In the genomic region with DNA sequence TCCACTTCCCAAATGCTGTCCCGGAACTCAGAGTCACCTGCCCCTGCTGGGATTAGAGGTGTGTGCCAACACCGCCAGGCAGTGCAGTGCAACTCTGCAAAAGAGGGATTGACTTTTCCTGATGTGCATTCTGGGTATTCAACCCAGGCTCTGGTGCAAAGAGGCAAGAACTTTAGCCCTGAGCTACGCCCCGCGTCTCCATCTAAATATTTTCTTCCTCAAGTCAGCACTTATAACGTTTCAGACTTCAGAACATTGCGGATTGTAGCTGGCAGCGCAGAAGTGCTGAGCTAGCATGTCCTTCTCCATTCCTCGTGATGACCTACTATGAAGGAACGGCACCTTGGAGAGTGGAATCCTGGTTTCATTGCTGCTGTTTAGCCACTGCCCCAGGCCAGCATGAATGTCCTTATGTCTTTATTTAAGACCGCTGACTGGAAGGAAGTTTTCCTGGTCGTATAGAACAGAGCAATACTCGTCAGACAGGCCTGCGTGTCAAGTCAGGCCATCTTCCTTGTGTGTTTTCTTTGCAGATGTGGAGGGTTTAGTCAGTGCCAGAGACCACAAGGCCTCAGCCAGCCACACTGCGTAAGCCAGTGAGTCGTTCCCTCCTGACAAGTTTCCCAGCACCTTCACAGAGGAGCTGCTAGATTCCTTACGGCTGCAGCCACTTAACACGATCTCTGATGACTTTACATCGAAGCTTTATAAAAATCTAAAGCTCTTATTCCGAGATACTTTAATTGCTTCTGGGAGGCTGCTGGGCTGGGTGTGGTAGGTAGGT, we compare ENCODE assay signal across 32 mouse cellular contexts. TPM values are rescaled to one million over a fixed set of nuclear protein-coding genes. Genes with fewer than 3 reads are reported as not detected.
DNase-seq lines count a peak whose midpoint lies in the region; ATAC-seq lines count a peak whose summit lies in the region.
"Had no signal": no experiment of that assay in that cellular context is flagged by ENCODE, and none has a peak within 500 bp of the region (broad histone marks: within the 10 kb centered on the region; RNA-seq: fewer than 3 reads in every experiment).

No protein-coding gene starts in this region.

- H3K4me3 ChIP-seq in kidney, embryonic 15.5 days (replicated peaks) = no peak overlapping the region
- H3K4me3 ChIP-seq: erythroblast, embryonic 14.5 days; hindbrain, embryonic 10.5 days; hindbrain, embryonic 15.5 days; limb, embryonic 13.5 days; lung, embryonic 15.5 days; megakaryocyte, embryonic 14.5 days; midbrain, embryonic 12.5 days; myocyte; neural tube, embryonic 13.5 days had no signal

- H3K9me3 ChIP-seq in kidney, embryonic 15.5 days (replicated peaks) = no peaks in the 10 kb centered on the region
- H3K9me3 ChIP-seq: hindbrain, embryonic 10.5 days; hindbrain, embryonic 15.5 days; limb, embryonic 13.5 days; lung, embryonic 15.5 days; megakaryocyte, embryonic 14.5 days; neural tube, embryonic 13.5 days had no signal

- no peaks in the 10 kb centered on the region for H3K27me3 ChIP-seq in kidney, embryonic 15.5 days
- H3K27me3 ChIP-seq: hindbrain, embryonic 15.5 days; limb, embryonic 13.5 days; lung, embryonic 15.5 days; megakaryocyte, embryonic 14.5 days; midbrain, embryonic 12.5 days; neural tube, embryonic 13.5 days had no signal

- 86% methylated on average over 20 of the region's 20 CpGs for WGBS in kidney, embryonic 15.5 days

- peaks cover 9% of the 10 kb centered on the region for H3K4me1 ChIP-seq in kidney, embryonic 15.5 days
- H3K4me1 ChIP-seq: hindbrain, embryonic 10.5 days; hindbrain, embryonic 15.5 days; megakaryocyte, embryonic 14.5 days; midbrain, embryonic 12.5 days had no signal

- H3K9ac ChIP-seq in kidney, embryonic 15.5 days = no peak overlapping the region
- H3K9ac ChIP-seq: hindbrain, embryonic 15.5 days; limb, embryonic 13.5 days; lung, embryonic 15.5 days; midbrain, embryonic 12.5 days; neural tube, embryonic 13.5 days had no signal

- H3K4me2 ChIP-seq in kidney, embryonic 15.5 days = no peak overlapping the region
- H3K4me2 ChIP-seq: hindbrain, embryonic 15.5 days; limb, embryonic 13.5 days; liver, embryonic 11.5 days; lung, embryonic 15.5 days; midbrain, embryonic 12.5 days; neural tube, embryonic 13.5 days had no signal

- peaks cover 94% of the 10 kb centered on the region for H3K36me3 ChIP-seq in kidney, embryonic 15.5 days

- H3K27ac ChIP-seq in kidney, embryonic 15.5 days = 0 out of 2 replicates have a peak overlapping the region, but pooled peaks have one; percentile 2
- H3K27ac ChIP-seq: hindbrain, embryonic 10.5 days; hindbrain, embryonic 15.5 days; limb, embryonic 13.5 days; lung, embryonic 15.5 days; midbrain, embryonic 12.5 days; neural tube, embryonic 13.5 days; stomach, postnatal 0 days had no signal

- no peak for ATAC-seq in kidney, embryonic 15.5 days (replicated peaks; ENCODE audit: low FRiP score)
- ATAC-seq: forebrain, embryonic 16.5 days; inflammation-experienced regulatory T-cells, adult 6 months had no signal

- DNase-seq in heart, adult 11 months = peak; percentile 86
- no peak for DNase-seq in heart, adult 18-20 months
- DNase-seq in lung, postnatal 10 days = peak; percentile 13
- DNase-seq in lung, postnatal 14 days = no peak
- no peak for DNase-seq in right cerebral cortex, postnatal 25 days
- no peak for DNase-seq in ovary, postnatal 10 days (ENCODE audit: low spot score)
- no peak for DNase-seq in natural killer cell, adult 2 months (ENCODE audit: low spot score in 2 of 2)
- DNase-seq: adrenal gland, adult 8-10 months; B cell, adult 2 months; cerebellum, adult 2 months; cerebellum, postnatal 14 days; gastrocnemius, postnatal 14 days; heart, postnatal 14 days; layer of hippocampus, adult 9-11 months; retina, postnatal 1 day; right cerebral cortex, postnatal 14 days; thymus, adult 18-20 months; thymus, postnatal 25 days had no signal

RNA-seq across cellular contexts. Expression of gene Retreg1, which starts 34.1 kb away (rescaled TPM):
- total RNA-seq in heart, adult 18-20 months (2021) = 100 to 1,000 TPM; 294 to 314 TPM
- 15.9 and 16.1 TPM in 2 replicates for polyA plus RNA-seq in kidney, embryonic 15.5 days (2015; fragmentation: Nextera tagmentation; extraction: Ambion mirVana)
- polyA plus RNA-seq: erythroblast, embryonic 14.5 days had no signal

Comparison
In these comparisons a context has a peak if more than half of its experiments do, and no peak if none do; other contexts are left out.
1. DNase-seq: peak in heart, adult 11 months (single experiment) and lung, postnatal 10 days (single experiment); none in heart, adult 18-20 months (0 of 2), lung, postnatal 14 days (single experiment), right cerebral cortex, postnatal 25 days (single experiment), ovary, postnatal 10 days (single experiment) and natural killer cell, adult 2 months (0 of 2).